Mouse (Mus musculus): ENCODE data around the gene Ugt1a7c.
"Not testable (repeated sequence)": the region's sequence is repeated elsewhere in the genome, so short reads cannot be mapped to it uniquely, and the experiment has no call there.

The Ugt1a7c gene

DNA sequence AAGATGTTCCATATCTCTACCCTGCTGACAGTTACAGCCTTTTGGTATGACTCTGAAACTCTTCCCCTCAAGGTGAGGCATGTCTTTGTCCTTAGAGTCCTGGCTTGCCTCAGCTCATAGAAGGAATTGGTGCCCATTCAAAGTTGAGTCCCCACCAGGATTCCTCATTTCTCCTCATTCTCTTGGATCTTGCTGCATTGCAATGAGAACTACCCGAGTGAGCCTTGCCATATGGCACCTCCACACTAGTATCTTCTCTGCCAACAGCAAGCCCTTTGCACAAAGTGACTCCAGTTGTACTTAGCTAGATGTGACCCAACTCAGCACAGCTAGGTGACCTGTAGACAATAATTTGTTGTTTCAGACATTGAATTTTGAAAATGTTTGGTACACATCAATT, 128.7 kb downstream of the Ugt1a7c start:
- DNase-seq (ENCODE audit: low read depth, low spot score), result no peak

DNA sequence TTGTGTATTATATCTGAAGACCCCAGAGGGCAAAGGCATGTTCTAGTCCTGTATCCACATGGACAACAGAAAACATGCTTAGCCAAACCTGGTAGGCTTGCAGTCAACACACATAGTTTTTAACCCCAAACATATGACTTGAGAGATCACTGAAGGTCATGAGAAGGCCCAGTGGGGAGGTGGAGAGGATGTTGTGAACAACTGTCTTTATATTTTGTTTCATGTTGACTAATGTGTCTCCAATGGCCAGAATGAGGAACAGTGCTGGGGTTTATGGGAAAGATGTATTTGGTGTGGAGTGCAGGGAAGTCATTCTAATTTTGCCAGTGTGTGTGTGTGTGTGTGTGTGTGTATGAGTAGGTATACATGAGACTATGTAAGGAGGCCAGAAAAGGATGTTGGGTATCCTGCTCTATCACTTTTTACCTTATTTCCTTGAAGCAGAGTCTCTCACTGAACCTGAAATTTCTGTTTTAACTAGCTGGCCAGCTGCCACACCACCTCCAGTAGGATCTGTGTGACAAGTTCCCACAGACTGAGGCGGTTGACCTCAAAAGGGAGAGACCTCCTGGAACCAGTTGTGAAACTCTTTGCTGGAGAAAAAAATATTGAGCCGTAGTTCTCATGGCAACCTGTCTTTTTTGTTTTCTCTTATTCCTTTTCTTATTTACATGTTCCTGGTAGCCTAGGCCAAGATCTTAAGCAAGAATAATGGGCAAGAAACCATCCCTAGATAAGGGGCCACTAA, 129.3 kb downstream of the Ugt1a7c start:
- no peak for DNase-seq (ENCODE audit: low read depth, low spot score)

DNA sequence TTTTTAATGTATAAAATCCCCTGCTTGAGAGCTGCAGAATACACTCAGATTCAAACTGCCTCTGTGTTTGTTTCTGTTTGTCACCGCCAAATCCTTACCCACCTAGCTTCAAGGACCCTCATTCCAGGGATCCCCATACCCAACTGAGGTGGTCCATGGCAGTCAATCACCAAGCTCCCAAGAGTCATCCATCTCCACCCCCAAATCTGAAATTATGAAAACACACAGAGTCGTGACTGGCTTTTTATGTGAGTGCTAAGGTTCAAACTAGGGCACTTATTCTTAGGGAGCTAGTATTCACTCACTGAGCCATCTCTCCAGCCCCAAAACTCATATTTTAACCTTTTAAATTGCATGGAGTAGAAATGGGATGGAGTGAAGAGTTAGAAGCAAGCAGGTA, 130.4 kb downstream of the Ugt1a7c start:
- DNase-seq (ENCODE audit: low read depth, low spot score), result not testable (repeated sequence)

DNA sequence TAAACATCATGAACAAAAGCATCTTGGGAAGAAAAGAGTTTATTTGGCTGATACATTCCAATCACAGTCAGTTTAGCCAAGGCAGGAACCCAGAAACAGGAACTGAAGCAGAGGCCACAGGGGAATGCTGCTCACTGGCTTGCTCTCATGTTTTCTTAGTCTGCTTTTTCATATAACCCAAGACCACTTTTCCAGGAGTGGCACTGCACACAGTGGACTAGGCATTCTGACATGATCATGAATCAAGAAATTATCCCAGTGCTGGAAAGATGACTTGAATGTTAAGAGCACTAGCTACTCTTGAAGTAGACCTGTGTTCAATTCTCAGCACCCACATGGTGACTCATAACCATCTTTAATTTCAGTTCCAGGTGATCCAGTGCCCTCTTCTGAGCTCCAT, 130.9 kb downstream of the Ugt1a7c start:
- DNase-seq (ENCODE audit: low read depth, low spot score), result no peak

DNA sequence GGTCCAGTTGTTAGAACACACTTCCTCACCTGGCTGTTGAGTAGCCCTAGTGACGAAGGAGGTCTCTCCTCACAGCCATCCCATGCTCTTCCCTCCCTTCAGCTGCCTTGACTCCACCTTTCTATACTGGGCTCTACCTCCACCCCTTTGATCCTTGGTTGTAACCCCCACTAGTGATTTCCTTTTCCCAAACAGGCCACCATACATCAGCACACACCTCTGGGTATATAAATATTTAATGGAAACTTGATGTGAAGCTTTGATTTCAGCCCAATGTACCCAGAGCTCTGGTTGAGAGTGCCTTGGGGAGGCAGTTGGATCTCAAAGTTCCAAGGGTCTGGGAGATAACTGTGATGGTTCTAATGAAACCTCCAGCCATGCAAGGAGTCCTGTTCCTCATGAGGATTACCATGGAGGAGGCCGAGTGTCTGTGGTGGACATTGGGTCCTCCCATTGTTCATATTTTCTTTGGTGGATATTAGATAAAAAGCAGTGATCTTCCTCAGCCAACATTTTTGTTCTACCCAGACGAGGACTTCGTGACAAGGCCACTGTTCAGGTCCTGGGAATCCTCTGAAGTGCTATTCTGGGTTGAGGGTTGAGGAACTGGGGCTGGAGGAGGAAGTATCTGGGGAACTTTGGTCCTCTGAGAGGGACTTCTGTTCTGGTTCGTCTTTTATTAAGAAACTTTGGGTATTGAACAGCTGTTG, 132.0 kb downstream of the Ugt1a7c start, which contains the start of gene Mroh2a:
TSS of gene Mroh2a (plus strand) at position 317 of the 710 bp plus-strand sequence.
- no peak for DNase-seq (ENCODE audit: low read depth, low spot score)

DNA sequence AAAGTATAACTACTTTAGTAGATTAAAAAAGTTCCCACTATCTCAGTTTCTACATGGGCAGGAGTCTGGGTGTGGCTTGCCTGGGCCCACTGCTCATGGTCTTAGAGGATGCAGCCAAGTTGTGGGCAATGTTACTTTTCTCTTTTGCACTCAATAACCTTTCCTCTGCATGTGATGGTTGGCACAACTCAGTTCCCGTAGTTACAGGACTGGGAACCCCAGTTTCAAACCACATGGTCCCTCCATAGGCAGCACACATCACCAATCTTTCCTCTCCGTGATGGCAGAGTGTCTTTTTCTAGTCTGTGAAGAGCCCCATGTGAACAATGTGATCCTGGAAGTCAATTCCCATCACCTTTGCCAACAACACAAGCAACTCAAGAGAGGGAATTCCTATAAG, 132.6 kb downstream of the Ugt1a7c start:
- DNase-seq (ENCODE audit: low read depth, low spot score), result no peak

DNA sequence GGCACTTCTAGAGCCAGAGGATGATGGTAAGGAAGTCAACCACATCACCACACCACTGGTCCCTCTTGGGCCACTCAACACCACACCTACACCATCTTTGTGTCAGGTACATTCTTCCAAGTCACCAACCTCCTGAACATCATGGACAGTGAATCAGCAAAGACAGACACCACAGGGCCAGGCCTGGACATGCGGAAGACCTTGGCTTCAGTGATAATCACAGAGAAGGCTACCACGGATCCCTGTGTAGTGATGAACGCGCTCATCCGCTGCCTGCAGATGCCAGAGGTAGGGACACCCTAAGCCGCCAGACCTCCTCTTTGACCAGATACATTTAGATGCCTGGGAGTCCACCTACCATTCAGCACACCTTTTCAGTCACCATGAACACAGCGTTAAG, 133.3 kb downstream of the Ugt1a7c start:
- no peak for DNase-seq (ENCODE audit: low read depth, low spot score)

DNA sequence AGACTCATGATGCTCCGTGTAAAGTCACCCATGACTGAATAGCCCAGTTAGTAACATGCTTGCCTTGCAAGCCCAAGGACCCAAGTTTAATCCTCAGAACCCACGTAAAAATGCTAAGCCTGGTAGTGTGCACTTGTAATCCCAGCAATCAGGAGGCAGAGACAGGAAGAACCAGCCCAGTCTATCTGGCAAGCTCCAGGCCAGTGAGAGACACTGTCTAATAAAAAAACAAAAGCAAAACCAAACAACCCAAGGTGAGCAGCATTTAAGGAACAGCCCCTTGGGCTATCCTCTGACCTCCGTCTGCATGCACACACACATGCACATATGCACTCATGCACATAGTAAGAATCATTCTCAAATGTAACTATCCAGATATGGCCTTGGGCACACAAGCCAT, 134.7 kb downstream of the Ugt1a7c start:
- DNase-seq (ENCODE audit: low read depth, low spot score), result no peak

DNA sequence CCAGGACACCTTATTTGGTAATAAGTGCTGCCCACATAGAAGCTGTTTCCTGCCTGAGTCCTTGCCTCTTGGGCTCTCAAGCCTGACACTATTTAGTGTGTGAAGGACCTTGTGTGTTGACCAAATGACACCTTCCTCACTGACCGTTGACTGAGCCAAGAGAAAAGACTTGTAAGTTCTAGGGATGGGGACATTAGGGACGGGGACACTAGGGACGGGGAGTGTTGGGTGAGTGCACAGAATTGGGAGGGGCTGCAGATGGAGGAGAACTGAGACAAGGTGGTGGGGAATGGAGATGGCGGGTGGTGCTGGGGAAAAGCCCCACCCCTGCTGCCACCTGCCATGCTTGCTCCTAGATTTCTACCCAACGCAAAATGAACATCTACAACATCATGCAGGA, 135.1 kb downstream of the Ugt1a7c start:
- DNase-seq (ENCODE audit: low read depth, low spot score), result no peak

DNA sequence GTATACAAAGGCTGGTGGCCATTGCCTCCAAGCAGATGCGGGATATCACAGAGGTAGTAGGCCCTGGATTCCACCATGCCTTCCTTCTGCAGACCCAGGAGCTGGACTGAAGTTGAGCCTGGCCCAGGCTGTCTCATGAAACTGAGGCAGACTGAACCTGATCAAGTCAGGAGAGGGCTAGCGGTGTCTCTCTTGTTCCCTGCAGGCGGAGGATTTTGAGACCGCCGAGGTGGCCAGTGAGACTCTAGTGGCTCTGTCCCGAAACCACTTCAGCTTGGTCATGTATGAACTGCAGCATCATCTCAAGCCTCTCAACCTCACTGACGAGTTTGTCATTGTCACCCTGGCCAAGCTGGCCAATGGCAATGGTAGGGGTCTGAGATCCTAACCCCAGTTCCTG, 135.6 kb downstream of the Ugt1a7c start:
- no peak for DNase-seq (ENCODE audit: low read depth, low spot score)

DNA sequence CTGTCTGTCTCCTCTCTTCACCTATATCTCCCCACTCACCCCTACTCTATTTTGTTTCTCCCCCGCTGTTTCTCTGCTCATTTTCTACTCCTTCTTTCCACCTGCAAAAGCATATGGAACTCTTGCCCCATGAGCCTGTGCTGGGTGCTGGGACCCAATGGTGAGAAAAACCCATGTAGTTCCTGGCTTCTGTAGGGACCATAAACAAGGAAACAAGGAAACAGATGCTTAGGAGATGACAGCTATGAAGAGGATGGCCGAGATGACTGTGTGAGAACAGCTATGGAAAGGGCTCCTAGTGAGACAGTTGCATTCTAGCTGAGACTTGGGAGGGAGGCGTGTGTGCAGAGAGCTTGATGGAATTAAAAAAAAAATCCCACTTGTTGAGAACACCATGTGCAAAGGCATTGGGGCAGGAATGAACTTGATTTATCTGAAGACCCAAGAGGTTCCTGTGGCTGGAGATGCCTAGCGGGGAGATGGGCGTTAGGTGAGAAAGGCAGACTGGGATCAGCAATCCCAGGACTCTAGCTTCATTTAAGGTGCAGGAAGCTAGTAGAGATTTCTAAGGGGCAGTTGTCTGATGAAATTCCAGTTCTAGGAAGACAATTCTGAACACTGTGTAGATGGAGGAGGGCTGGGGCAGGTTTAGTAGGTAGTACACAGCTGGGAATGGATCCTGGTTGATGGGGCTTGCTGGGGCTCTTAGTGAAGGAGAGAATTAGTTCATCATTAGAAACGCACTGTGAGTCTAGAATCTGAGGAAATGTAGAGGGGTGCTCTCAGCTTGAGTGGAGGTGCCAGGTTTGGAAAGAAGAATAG, 136.3 kb downstream of the Ugt1a7c start:
- DNase-seq (ENCODE audit: low read depth, low spot score), result no peak

DNA sequence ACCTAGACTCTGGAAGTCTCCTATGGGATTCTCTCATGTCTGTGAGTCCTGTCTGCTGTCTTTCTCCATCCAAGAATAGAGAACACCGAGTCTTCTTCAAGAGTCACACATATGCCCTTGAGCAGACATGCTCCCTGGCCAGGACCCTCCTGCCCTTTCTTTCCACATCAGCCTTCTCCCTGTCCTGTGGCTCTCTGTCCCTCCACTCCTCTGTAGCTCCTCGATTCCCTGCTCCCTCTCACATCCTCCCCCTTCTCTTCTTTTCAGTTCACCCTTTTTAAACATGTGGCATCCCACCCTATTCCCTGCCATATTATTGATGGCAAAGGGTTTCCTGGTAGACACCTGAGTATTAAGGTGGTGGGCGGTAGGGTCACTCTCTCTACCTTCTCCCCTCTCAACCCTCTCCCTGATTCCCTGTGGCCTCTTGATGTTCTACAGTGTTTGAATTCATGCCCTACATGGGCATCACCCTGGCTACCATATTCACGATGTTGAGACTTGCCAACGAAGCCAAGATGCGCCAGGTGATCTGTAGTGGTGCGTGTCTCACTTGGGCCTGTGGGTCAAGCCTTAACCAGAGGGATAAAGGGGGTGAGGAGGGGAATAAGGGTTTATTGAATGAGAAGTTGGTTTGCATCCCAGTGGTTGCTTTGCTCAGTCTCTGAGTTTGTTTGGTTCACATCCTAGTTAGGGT, 137.1 kb downstream of the Ugt1a7c start:
- no peak for DNase-seq (ENCODE audit: low read depth, low spot score)

DNA sequence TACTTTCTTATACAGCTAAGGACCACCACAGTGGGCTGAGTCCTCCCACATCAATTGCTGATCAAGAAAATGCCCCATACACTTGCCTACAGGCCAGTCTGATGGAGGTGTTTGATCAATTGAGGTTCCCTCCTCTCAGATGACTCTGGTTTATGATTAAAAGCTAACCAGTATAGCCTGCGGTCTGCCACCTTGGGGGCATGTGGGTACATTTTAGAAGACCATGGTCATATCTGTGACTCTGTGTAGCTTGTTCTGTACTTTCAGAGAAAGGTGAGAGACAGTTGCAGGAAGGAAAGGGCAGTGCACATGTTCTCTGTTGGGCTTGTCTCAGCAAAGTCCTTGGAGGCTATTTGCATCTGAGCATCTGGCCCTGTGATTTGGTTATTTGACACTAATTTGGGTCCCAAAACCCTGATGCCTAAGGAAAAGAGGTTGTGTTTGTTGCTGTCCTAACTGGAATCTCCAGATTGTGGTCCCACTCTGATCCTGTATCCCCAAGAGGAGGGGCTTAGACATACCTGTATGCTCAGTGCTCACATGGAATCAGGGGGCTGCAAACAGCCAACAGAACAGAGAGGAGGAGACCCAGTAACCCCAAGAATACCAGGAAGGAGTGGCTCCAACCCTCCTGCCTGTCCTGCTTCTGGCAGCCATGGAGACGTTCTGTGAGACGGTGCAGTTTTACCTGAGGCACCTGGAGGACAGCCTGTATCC, 138.0 kb downstream of the Ugt1a7c start:
- DNase-seq (ENCODE audit: low read depth, low spot score), result no peak

DNA sequence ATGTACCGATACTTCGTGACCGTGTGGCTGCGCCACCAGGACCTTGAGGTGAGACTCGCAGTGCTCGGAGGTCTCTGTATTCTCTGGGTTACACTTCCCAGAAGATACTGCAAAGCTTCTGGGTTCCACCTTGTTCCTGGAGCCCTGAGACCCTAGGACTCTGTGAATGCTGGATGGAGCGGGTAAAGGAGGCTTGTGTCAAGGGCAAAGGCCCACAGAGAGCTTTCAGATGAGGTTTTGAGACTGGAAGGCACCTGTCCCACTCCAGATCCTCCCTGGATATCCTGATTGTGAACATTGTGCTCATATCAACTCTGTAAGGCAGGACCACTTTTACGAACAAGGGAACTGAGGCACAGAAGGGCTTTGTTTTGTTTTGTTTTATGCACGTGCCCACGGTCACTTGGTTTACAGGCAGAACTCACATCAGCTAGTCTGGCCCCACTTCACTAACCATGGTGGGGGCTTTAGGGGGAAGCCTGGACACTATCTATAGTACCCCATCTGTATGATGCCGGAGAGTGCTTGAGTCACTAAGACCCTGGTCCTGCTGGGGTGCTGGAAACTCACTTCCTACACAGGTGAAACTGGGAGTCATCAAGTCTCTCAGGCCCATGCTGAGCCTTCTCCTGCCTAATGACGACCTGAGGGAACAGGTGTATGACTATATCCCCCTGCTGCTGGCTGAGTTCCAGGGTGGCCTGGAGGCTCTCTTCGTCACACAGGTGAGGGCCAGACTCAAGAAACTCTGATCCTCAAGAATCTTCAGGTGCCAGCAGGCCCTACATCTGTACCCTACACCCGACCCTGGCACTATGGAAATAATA, 138.8 kb downstream of the Ugt1a7c start:
- no peak for DNase-seq (ENCODE audit: low read depth, low spot score)

DNA sequence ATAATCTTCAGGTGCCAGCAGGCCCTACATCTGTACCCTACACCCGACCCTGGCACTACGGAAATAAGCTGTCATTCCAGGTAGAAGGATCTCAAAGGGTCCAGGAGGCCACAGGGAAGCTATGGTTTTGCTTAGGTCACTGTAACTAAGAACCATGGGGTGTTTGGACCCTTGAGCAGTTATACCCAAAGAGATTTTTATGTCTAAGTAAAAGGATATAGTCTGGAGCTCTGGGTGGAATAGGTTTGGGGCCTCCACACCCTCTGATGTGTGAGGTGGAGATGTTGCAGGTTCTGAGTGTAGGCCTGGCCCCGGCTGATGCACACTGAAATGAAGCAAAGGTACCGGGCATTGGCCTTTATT, 139.4 kb downstream of the Ugt1a7c start:
- no peak for DNase-seq (ENCODE audit: low read depth, low spot score)

DNA sequence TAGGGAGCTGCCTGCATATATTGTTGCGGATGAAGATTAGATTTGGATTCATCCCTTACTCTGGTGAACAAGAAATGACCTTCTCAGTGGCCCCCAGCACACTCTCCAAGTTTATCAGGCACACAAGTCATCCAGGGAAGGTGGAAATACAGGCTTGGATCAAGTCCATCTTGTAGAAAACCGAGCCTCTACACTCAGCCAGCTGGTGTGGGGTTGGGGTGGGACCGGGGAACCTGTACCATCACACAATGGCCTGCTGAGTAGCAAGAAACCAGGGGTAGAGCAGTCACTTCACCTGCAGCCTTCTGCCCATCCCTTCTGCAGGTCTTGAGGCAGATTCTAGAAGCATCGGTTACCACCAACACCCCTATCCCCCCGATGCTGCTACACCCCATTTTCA, 139.8 kb downstream of the Ugt1a7c start:
- DNase-seq (ENCODE audit: low read depth, low spot score), result no peak

DNA sequence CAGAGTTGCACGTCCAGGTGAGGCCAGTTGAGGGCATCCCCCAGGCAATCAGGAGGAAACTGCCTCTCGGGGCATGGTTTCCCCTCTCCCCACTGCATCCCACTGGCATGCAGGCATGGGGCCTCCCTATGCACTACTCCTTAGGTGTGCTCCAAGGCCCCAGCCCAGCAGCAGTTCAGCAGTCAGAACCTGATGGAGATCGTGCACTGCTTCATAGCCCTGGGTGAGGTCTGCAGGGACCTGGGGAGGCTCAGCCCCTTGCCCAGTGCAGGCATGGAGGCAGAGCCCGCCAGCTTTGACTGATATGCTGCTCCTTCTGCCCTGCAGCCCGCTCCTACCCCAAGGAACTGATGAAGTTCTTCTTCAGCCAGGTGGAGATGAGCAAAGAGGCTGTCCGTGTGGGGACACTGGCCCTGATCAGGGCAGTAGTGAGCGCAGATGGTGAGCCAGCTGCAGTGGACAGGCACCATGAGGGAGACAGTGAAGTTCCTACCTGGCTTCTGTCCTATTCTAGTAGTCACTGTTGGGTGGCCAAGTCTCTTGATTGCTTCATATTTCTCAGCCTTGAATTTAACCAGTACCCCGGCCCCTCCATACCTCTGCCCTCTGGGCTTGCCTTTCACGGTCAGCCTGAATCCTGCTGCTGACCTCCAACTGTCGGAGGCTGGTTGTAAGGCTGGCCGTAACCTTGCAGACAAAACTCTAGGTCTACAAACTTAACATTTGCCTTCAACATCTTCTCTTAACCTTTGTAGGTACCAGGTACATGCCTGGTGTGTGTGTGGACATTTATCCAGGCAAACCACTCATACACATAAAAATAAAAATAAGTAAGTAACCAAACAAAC, 140.4 kb downstream of the Ugt1a7c start:
- no peak for DNase-seq (ENCODE audit: low read depth, low spot score)

DNA sequence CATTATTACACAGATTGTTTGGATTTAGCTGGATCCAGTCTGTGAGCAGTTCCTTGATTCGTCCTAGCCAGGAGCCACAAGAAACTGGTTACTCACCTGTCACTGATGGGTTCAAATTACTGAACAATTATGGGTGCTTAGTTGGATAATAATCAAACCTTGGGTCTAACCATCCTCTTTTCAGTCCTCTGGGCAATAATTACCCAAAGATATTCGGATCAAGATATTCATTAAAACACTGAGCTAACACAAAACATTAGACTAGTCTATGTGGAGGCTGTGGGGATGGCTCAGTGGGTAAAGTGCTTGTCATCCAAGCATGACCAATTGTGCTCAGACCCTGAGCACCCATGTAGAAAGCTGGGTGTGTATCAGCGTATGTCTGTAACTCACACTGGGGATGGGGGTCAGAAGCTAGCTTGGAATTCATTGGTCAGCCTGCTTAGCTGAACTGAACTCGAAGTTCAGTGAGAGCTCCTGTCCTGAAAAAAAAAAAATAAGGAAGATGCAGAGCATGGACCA, 141.1 kb downstream of the Ugt1a7c start:
- DNase-seq (ENCODE audit: low read depth, low spot score), result no peak

DNA sequence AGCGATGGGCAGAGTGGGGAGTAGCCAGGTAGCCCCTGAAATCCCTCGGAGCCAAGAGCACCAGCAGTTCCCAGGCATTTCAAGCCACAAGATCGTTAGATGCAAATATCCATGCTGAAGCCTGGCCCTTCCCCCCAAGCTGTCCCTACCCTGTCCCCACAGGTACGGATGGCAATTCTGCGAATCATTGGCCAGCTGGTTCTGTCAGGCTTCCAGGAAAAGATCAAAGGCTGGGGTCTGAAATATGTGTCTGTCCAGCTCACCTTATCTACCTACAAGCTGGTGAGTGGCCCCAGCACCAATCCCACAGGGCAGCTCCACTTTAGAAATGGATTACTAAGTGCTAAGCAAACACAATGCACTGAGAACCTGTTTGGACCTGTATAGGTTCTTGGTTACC, 142.4 kb downstream of the Ugt1a7c start:
- DNase-seq (ENCODE audit: low read depth, low spot score), result no peak
